In the genomic region with DNA sequence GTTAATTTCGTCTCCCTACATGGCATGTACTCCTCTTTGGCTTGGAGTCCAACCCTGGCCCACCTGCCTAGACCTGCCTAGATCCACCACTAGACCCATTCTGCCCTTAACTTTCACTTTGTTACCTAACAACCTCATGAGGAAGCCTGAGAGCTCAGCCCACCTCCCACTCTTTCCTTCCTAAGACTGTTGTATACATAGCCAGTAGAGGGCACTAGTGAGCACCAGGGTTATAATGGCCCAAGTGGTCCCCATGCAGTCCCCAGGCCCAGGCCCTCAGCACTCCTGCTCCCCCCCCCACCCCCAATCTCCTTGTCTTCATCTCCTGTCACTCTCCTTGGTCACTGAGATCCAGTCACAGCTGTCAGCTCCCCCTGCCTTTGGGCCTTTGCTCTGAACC, we compare ENCODE assay signal across 15 mouse cellular contexts.
DNase-seq lines count a peak whose midpoint lies in the region; ATAC-seq and TF ChIP-seq lines count a peak whose summit lies in the region.
"Had no signal": no experiment of that assay in that cellular context is flagged by ENCODE, and none has a peak within 500 bp of the region (broad histone marks: within the 10 kb centered on the region; RNA-seq: fewer than 3 reads in every experiment).

No protein-coding gene starts in this region.

- WGBS in cerebellum, adult 2 months, result 70% methylated on average over 1 of the region's 1 CpGs
- 80% methylated on average over 1 of the region's 1 CpGs for WGBS in liver, postnatal 0 days (ENCODE audit: insufficient replicate concordance)
- 65% methylated on average over 1 of the region's 1 CpGs for WGBS in liver, embryonic 11.5 days
- 92% methylated on average over 1 of the region's 1 CpGs for WGBS in forebrain, embryonic 13.5 days

- H3K9me3 ChIP-seq in liver, postnatal 0 days (ENCODE audit: low read length), result no peaks in the 10 kb centered on the region
- H3K9me3 ChIP-seq in liver, embryonic 11.5 days (ENCODE audit: control insufficient read depth, low read length), result no peaks in the 10 kb centered on the region
- H3K9me3 ChIP-seq in forebrain, embryonic 13.5 days (replicated peaks), result no peaks in the 10 kb centered on the region
- H3K9me3 ChIP-seq: midbrain, embryonic 15.5 days; stomach, embryonic 15.5 days had no signal

- DNase-seq in cerebellum, adult 2 months, result no peak
- no peak for DNase-seq in cerebellum, adult 9-10 months
- DNase-seq in liver, postnatal 0 days, result no peak
- no peak for DNase-seq in liver, embryonic 11.5 days (ENCODE audit: low spot score)
- peak; percentile 66 for DNase-seq in ES-CJ7 (ENCODE audit: low read depth, low spot score)
- DNase-seq in induced T-regulatory cell, adult 2 months (ENCODE audit: low read depth), result peak; percentile 14
- DNase-seq: cerebellum, postnatal 25 days; heart, adult 11 months; kidney, adult 8-10 months; left cerebral cortex, postnatal 4 days; right cerebral cortex, postnatal 14 days had no signal

- no peak overlapping the region for H3K4me2 ChIP-seq in liver, postnatal 0 days (ENCODE audit: low read depth, low read length)
- H3K4me2 ChIP-seq in liver, embryonic 11.5 days, result no peak overlapping the region
- no peak overlapping the region for H3K4me2 ChIP-seq in forebrain, embryonic 13.5 days
- H3K4me2 ChIP-seq: midbrain, embryonic 15.5 days; stomach, embryonic 15.5 days had no signal

- no peak for ATAC-seq in liver, postnatal 0 days
- ATAC-seq in liver, embryonic 11.5 days (replicated peaks; ENCODE audit: low FRiP score), result no peak
- no peak for ATAC-seq in granulocyte monocyte progenitor cell, adult 5-6 weeks (replicated peaks; ENCODE audit: poor library complexity, severe bottlenecking)
- no peak for ATAC-seq in forebrain, embryonic 13.5 days
- ATAC-seq: midbrain, embryonic 15.5 days had no signal

- TF ChIP-seq POLR2A in cerebellum, adult 2 months (IDR thresholded peaks at IDR 0.05; ENCODE audit: borderline replicate concordance, insufficient read depth, low read length), result no peak

- no peaks in the 10 kb centered on the region for H3K27me3 ChIP-seq in cerebellum, adult 2 months (ENCODE audit: control insufficient read depth, insufficient read depth, low read length)
- no peaks in the 10 kb centered on the region for H3K27me3 ChIP-seq in liver, postnatal 0 days (ENCODE audit: insufficient read depth, low read length)
- H3K27me3 ChIP-seq in liver, embryonic 11.5 days (replicated peaks; ENCODE audit: control insufficient read depth, insufficient read depth, low read length), result no peaks in the 10 kb centered on the region
- no peaks in the 10 kb centered on the region for H3K27me3 ChIP-seq in forebrain, embryonic 13.5 days
- H3K27me3 ChIP-seq: midbrain, embryonic 15.5 days; stomach, embryonic 15.5 days had no signal

- H3K9ac ChIP-seq in liver, postnatal 0 days (replicated peaks), result no peak overlapping the region
- no peak overlapping the region for H3K9ac ChIP-seq in liver, embryonic 11.5 days (ENCODE audit: low read depth, low read length)
- no peak overlapping the region for H3K9ac ChIP-seq in forebrain, embryonic 13.5 days
- H3K9ac ChIP-seq: midbrain, embryonic 15.5 days; stomach, embryonic 15.5 days had no signal

- H3K27ac ChIP-seq in cerebellum, adult 2 months (ENCODE audit: insufficient read depth, low read length), result no peak overlapping the region
- H3K27ac ChIP-seq in liver, postnatal 0 days (ENCODE audit: low read depth), result no peak overlapping the region
- H3K27ac ChIP-seq in liver, embryonic 11.5 days (ENCODE audit: low read depth, low read length), result no peak overlapping the region
- no peak overlapping the region for H3K27ac ChIP-seq in forebrain, embryonic 13.5 days
- H3K27ac ChIP-seq: midbrain, embryonic 15.5 days; stomach, embryonic 15.5 days had no signal

- TF ChIP-seq EP300 in liver, postnatal 0 days (IDR thresholded peaks at IDR 0.05; ENCODE audit: low read depth), result no peak

- H3K4me1 ChIP-seq in cerebellum, adult 2 months (ENCODE audit: control insufficient read depth, insufficient read depth, low read length), result peaks cover 71% of the 10 kb centered on the region
- H3K4me1 ChIP-seq in liver, postnatal 0 days (ENCODE audit: insufficient read depth), result no peaks in the 10 kb centered on the region
- no peaks in the 10 kb centered on the region for H3K4me1 ChIP-seq in liver, embryonic 11.5 days (replicated peaks; ENCODE audit: control insufficient read depth, insufficient read depth, low read length)
- H3K4me1 ChIP-seq in forebrain, embryonic 13.5 days, result no peaks in the 10 kb centered on the region
- H3K4me1 ChIP-seq: stomach, embryonic 15.5 days had no signal

- H3K36me3 ChIP-seq in liver, postnatal 0 days (replicated peaks; ENCODE audit: insufficient read depth, low read length), result no peaks in the 10 kb centered on the region
- no peaks in the 10 kb centered on the region for H3K36me3 ChIP-seq in liver, embryonic 11.5 days (ENCODE audit: control insufficient read depth, insufficient read depth, low read length)
- no peaks in the 10 kb centered on the region for H3K36me3 ChIP-seq in forebrain, embryonic 13.5 days (ENCODE audit: poor library complexity, severe bottlenecking)
- H3K36me3 ChIP-seq: midbrain, embryonic 15.5 days; stomach, embryonic 15.5 days had no signal

- no peak overlapping the region for H3K4me3 ChIP-seq in cerebellum, adult 2 months (replicated peaks; ENCODE audit: insufficient read depth, low read depth, low read length)
- no peak overlapping the region for H3K4me3 ChIP-seq in liver, postnatal 0 days (ENCODE audit: low read depth, low read length)
- H3K4me3 ChIP-seq in liver, embryonic 11.5 days (ENCODE audit: low read depth, low read length), result no peak overlapping the region
- no peak overlapping the region for H3K4me3 ChIP-seq in forebrain, embryonic 13.5 days
- H3K4me3 ChIP-seq: midbrain, embryonic 15.5 days; stomach, embryonic 15.5 days had no signal

- TF ChIP-seq CTCF in cerebellum, adult 2 months (IDR thresholded peaks at IDR 0.05; ENCODE audit: borderline replicate concordance, insufficient read depth, low read depth, low read length), result peak; percentile 33; the same call in 1 of the 2 replicates
- peak; percentile 47 for TF ChIP-seq CTCF in liver, postnatal 0 days (IDR thresholded peaks at IDR 0.05; ENCODE audit: low read depth)

Comparison
In these comparisons a context has a peak if more than half of its experiments do, and no peak if none do; other contexts are left out.
1. DNase-seq: peak in ES-CJ7 (single experiment) and induced T-regulatory cell, adult 2 months (single experiment); none in cerebellum, adult 2 months (0 of 2), cerebellum, adult 9-10 months (single experiment), liver, postnatal 0 days (single experiment) and liver, embryonic 11.5 days (single experiment).